Mouse (Mus musculus): ENCODE measurements around the gene Olfr360.
"Not testable (repeated sequence)": the region's sequence is repeated elsewhere in the genome, so short reads cannot be mapped to it uniquely, and the experiment has no call there.

The Olfr360 gene

DNA sequence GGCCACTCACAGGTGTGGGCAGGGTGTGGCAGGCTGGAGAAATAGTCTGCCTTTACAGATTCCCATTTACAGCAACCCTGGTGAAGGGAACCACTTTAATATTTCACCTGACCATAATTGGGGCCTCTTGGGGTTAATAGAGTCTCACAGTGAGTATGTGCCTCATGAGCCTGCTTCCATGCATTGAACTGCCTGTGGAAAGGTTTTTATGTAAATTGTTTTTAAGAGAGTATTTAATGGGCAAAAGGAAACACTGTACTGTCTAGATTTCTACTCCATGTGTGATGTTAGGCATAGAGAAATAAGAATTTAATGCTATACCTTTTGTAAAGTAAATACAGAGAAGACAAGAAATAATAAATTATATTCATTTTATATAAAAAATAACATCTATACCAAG lies at the start of gene Olfr360:
Gene Olfr360, plus strand, starts transcription at position 301 of the 400 bp plus-strand sequence.
- in situ Hi-C loops (cut with MboI): no loop called here

DNA sequence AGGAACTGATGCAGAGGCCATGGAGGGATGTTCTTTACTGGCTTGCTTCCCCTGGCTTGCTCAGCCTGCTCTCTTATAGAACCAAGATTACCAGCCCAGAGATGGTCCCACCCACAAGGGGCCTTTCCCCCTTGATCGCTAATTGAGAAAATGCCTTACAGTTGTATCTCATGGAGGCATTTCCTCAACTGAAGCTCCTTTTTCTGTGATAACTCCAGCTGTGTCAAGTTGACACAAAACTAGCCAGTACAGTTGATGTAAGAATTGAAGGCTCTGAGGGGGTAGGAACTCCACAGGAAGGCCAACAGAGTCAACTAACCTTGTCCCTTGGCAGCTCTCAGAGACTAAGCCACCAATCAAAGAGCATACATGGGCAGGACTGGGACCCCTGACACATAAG lies 23.6 kb downstream of the Olfr360 start, which contains the start of gene Olfr361:
Gene Olfr361, minus strand, starts transcription at position 101 of the 400 bp plus-strand sequence.
- in situ Hi-C loops (cut with MboI): not testable (repeated sequence)

GRCm38 (mm10) chr2:37117810-37118209 lies 52.3 kb downstream of the Olfr360 start, which contains the start of gene Olfr362:
Olfr362 (minus strand) TSS chr2:37117910.
- in situ Hi-C loops (cut with MboI): no loop called here
